Mouse (Mus musculus): ENCODE results near the gene Rapsn. TPM values are rescaled to one million over a fixed set of nuclear protein-coding genes. Genes with fewer than 3 reads are reported as not detected.

The Rapsn gene
- total RNA-seq, 1 experiment from 2014 or later: 0.47 TPM

Other genes with a start within 250 kb of the Rapsn start
- 91.6 and 92.8 TPM in 2 replicates for gene Mtch2, start 188.5 kb upstream of the Rapsn start, total RNA-seq (2017)
- gene C1qtnf4, start 149.8 kb upstream of the Rapsn start, total RNA-seq (2017): not detected in 2 replicates
- gene Kbtbd4, start 130.9 kb upstream of the Rapsn start, total RNA-seq (2017): 16.3 and 16.5 TPM in 2 replicates
- 66.7 and 76.9 TPM in 2 replicates for gene Ndufs3, start 130.8 kb upstream of the Rapsn start, total RNA-seq (2017)
- 41.1 and 53.0 TPM in 2 replicates for gene Celf1, start 95.2 kb upstream of the Rapsn start, total RNA-seq (2017)
- gene Psmc3, start 18.4 kb downstream of the Rapsn start, total RNA-seq (2017): 132 and 144 TPM in 2 replicates
- 17.0 and 20.4 TPM in 2 replicates for gene Slc39a13, start 34.8 kb downstream of the Rapsn start, total RNA-seq (2017)
- 388 and 389 TPM in 2 replicates for gene Spi1, start 46.8 kb downstream of the Rapsn start, total RNA-seq (2017)
- 1.3 and 2.1 TPM in 2 replicates for gene Mybpc3, start 82.5 kb downstream of the Rapsn start, total RNA-seq (2017)
- 126 and 151 TPM in 2 replicates for gene Madd, start 148.2 kb downstream of the Rapsn start, total RNA-seq (2017)
- 0.58 and 0.74 TPM in 2 replicates for gene Nr1h3, start 167.2 kb downstream of the Rapsn start, total RNA-seq (2017)
- gene Acp2, start 167.3 kb downstream of the Rapsn start, total RNA-seq (2017): 8.1 and 9.1 TPM in 2 replicates
- 42.1 and 44.1 TPM in 2 replicates for gene Ddb2, start 201.4 kb downstream of the Rapsn start, total RNA-seq (2017)
- not detected in 2 replicates for gene Pacsin3, start 220.3 kb downstream of the Rapsn start, total RNA-seq (2017)
- 46.5 and 48.3 TPM in 2 replicates for gene Arfgap2, start 229.4 kb downstream of the Rapsn start, total RNA-seq (2017)

Data from neutrophil, adult 5-6 weeks (primary cell).